Mouse (Mus musculus) intestine, embryonic 14.5 days (tissue): Measurements from ENCODE around the gene Kdm5b. TPM values are rescaled to one million over a fixed set of nuclear protein-coding genes. Genes with fewer than 3 reads are reported as not detected.

Experiments used
- ATAC-seq: fragments of 200-750 bp; cut with Nextera tagmentation; replicated peaks from 2 replicates; pipeline ENCODE4 v1.8.0; 2017; ENCODE audit warnings: low read depth, moderate number of reproducible peaks, moderate TSS enrichment, moderate library complexity; ENCODE audit not compliant: low FRiP score, low TSS enrichment
- DNase-seq: peaks from one replicate; pipeline ENCODE4 v3.0.0-alpha.2; 2018; ENCODE audit warnings: low spot score
- H3K27ac ChIP-seq: fragments of 300-500 bp; sonication (generic); 2 replicates; pipeline ENCODE4 v1.5.1; 2014; ENCODE audit warnings: low read depth, mild to moderate bottlenecking, control low read depth
- H3K27me3 ChIP-seq: fragments of 300-500 bp; sonication (generic); replicated peaks from 2 replicates; pipeline ENCODE4 v1.6.1; 2014; ENCODE audit warnings: low read length, control low read depth; ENCODE audit not compliant: control insufficient read depth, insufficient read depth
- H3K36me3 ChIP-seq: fragments of 300-500 bp; sonication (generic); 2 replicates; pipeline ENCODE4 v1.6.1; 2014; ENCODE audit warnings: low read length, control low read depth; ENCODE audit not compliant: control insufficient read depth, insufficient read depth
- H3K4me1 ChIP-seq: fragments of 300-500 bp; sonication (generic); replicated peaks from 2 replicates; pipeline ENCODE4 v1.6.1; 2014; ENCODE audit warnings: low read length, control low read depth, mixed read lengths; ENCODE audit not compliant: control insufficient read depth, insufficient read depth
- H3K4me2 ChIP-seq: fragments of 300-500 bp; sonication (generic); 2 replicates; pipeline ENCODE4 v1.6.1; 2014; ENCODE audit warnings: low read length
- H3K4me3 ChIP-seq: fragments of 300-500 bp; sonication (generic); 2 replicates; pipeline ENCODE4 v1.5.1; 2014; ENCODE audit warnings: low read depth, low read length, control low read depth, mixed read lengths
- H3K9ac ChIP-seq: fragments of 300-500 bp; sonication (generic); 2 replicates; pipeline ENCODE4 v1.6.1; 2014; ENCODE audit warnings: mild to moderate bottlenecking, low read length
- H3K9me3 ChIP-seq: fragments of 300-500 bp; sonication (generic); 2 replicates; pipeline ENCODE4 v1.6.1; 2016; ENCODE audit warnings: low read length, control low read depth; ENCODE audit not compliant: control insufficient read depth
- WGBS: fragments of 180-500 bp; shearing (Covaris S2); extraction: QIAGEN DNeasy Blood & Tissue Kit; methylation state at CpG from one replicate; pipeline ENCODE4 v1.1.7; 2014; 5-methylcytosine and 5-hydroxymethylcytosine counted together
- polyA plus RNA-seq: library from polyadenylated mRNA; unstranded; fragments of >200 nt; fragmentation: Nextera tagmentation; extraction: Ambion mirVana; gene quantifications from 2 replicates; pipeline ENCODE4 v1.2.1, GENCODE M21; 2014

Gene Kdm5b
- polyA plus RNA-seq, 1 experiment from 2014 or later: 54.2 TPM

DNA sequence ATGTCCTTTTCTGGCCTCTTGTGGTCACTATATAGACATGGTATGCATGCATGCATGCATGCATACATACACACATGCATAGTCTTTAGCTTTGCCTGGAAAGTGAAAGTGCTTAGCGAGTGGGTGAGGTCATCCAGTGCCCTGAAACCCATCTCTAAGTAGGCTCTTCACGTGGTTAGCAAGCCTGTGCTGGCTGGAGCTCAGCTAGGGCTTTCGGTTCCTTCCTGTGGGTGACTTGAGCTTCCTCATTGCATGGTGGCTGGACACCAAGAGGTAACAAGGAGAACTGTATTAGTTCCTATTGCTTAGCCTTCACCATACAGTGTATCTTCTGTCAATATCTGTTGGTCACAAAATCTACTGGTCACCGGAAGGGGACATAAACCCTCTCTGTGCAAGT is 119.5 kb downstream of the Kdm5b start:
- WGBS: 76% methylated on average over 4 of the region's 4 CpGs
- Histone ChIP-seq H3K9ac (no peak overlapping the region), H3K4me3 (no peak overlapping the region), H3K27me3 (no peaks in the 10 kb centered on the region), H3K27ac (no peak overlapping the region), H3K4me1 (0 out of 2 replicates have a peak, but pooled peaks cover 3% of the 10 kb centered on the region), H3K4me2 (no peak overlapping the region), H3K9me3 (no peaks in the 10 kb centered on the region), H3K36me3 (no peaks in the 10 kb centered on the region)
- no peak for ATAC-seq
- DNase-seq: no peak

DNA sequence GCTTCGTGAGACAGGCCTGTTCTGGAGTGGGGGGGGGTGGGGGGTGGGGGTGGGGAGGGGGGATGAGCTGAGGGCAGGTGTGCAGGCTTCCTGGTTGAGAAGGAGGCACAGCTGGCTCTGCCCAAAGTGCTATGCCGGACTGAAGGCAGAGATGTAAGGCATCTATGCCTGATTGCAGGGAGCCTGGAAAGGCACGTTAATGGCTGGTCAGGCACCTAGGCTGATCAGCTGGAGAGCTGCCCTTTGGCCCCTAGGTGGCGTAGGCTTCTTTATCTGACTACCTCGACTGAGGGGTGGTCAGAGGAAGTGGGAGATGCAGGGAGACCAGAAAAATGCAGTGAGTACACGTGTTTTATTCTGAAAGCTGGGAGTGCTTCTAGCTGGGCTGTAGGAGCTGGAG is 120.6 kb downstream of the Kdm5b start:
- WGBS: 24% methylated on average over 6 of the region's 6 CpGs
- Histone ChIP-seq H3K4me3 (no peak overlapping the region), H3K27me3 (no peaks in the 10 kb centered on the region), H3K9me3 (no peaks in the 10 kb centered on the region), H3K4me1 (0 out of 2 replicates have a peak, but pooled peaks cover 3% of the 10 kb centered on the region), H3K9ac (no peak overlapping the region), H3K4me2 (no peak overlapping the region), H3K36me3 (no peaks in the 10 kb centered on the region), H3K27ac (no peak overlapping the region)
- DNase-seq (no peak), ATAC-seq (no peak)

DNA sequence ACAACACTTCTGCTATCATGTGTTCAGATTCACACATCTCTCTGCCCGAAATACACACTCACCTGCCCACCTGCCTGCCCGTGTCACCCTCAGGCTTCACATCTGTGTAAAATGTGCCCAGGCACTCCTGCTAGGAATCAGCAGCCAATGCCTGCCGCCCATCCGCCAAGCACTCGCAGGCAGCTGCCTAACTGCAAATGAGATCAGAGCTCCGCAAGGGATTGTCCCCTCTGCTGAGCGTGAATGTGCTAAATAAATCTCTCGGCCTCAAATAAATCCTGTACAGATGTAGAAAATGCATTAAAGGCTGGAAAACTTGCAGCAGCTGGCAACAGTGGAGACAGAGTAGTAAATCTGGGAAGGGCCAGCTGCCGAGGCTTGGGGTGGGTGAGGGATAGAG is 122.5 kb downstream of the Kdm5b start:
- H3K27ac ChIP-seq: no peak overlapping the region
- no peak for DNase-seq
- ATAC-seq: no peak
- no peak overlapping the region for H3K4me2 ChIP-seq
- H3K4me3 ChIP-seq: no peak overlapping the region
- WGBS: 39% methylated on average over 9 of the region's 9 CpGs
- no peak overlapping the region for H3K9ac ChIP-seq
- H3K4me1 ChIP-seq: 0 out of 2 replicates have a peak, but pooled peaks cover 3% of the 10 kb centered on the region
- H3K9me3 ChIP-seq: no peaks in the 10 kb centered on the region
- H3K27me3 ChIP-seq: no peaks in the 10 kb centered on the region
- H3K36me3 ChIP-seq: no peaks in the 10 kb centered on the region

Other genes with a start within 250 kb of the Kdm5b start
- gene Ppfia4, start 227.2 kb upstream of the Kdm5b start, polyA plus RNA-seq: 4.3 and 4.5 TPM in 2 replicates
- gene Tmem183a, start 198.2 kb upstream of the Kdm5b start, polyA plus RNA-seq: 89.2 and 93.4 TPM in 2 replicates
- gene 4933406M09Rik, start 174.2 kb upstream of the Kdm5b start, polyA plus RNA-seq: 0.09 TPM in 1 of 2 replicates, not detected in the other
- gene Cyb5r1, start 154.6 kb upstream of the Kdm5b start, polyA plus RNA-seq: 34.9 and 38.3 TPM in 2 replicates
- gene Adipor1, start 144.8 kb upstream of the Kdm5b start, polyA plus RNA-seq: 80.1 and 80.6 TPM in 2 replicates
- gene Klhl12, start 104.6 kb upstream of the Kdm5b start, polyA plus RNA-seq: 18.9 and 25.7 TPM in 2 replicates
- gene Rabif, start 65.5 kb upstream of the Kdm5b start, polyA plus RNA-seq: 41.8 and 48.0 TPM in 2 replicates
- gene Mgat4e, start 10.5 kb upstream of the Kdm5b start, polyA plus RNA-seq: not detected in 2 replicates
- gene Syt2, start 86.5 kb downstream of the Kdm5b start, polyA plus RNA-seq: 2.1 and 2.9 TPM in 2 replicates